Mouse (Mus musculus): ENCODE measurements around the gene Fam71e1.

Fam71e1 gene

GRCm38 (mm10) chr7:44501563-44502115 lies 5.3 kb downstream of the Fam71e1 start:
- peak; percentile 80 to 84 for DNase-seq

- DNase-seq, result no peak
Observed at GRCm38 (mm10) chr7:44507491-44507890, 11.1 kb downstream of the Fam71e1 start.

GRCm38 (mm10) chr7:44519240-44519913 lies 23.0 kb downstream of the Fam71e1 start:
- DNase-seq, result no peak

- no peak for DNase-seq
Observed at GRCm38 (mm10) chr7:44520990-44521389, 24.6 kb downstream of the Fam71e1 start.

GRCm38 (mm10) chr7:44521710-44522109 lies 25.3 kb downstream of the Fam71e1 start:
- DNase-seq, result peak; percentile 71

- no peak for DNase-seq
Observed at GRCm38 (mm10) chr7:44523056-44523455, 26.7 kb downstream of the Fam71e1 start.

- no peak for DNase-seq
Observed at GRCm38 (mm10) chr7:44524502-44524901, 28.1 kb downstream of the Fam71e1 start, which contains the start of gene Mybpc2. Gene Mybpc2, minus strand, starts transcription at chr7:44524656.

- DNase-seq, result peak; percentile 66 to 77
Observed at GRCm38 (mm10) chr7:44525126-44525832, 28.9 kb downstream of the Fam71e1 start.

GRCm38 (mm10) chr7:44526414-44527154 lies 30.2 kb downstream of the Fam71e1 start:
- DNase-seq, result no peak

GRCm38 (mm10) chr7:44527483-44528398 lies 31.4 kb downstream of the Fam71e1 start:
- peak; percentile 77 to 81 for DNase-seq

GRCm38 (mm10) chr7:44529518-44529917 lies 33.1 kb downstream of the Fam71e1 start:
- no peak for DNase-seq

- no peak for DNase-seq
Observed at GRCm38 (mm10) chr7:44530507-44530906, 34.1 kb downstream of the Fam71e1 start.

GRCm38 (mm10) chr7:44531207-44531606 lies 34.8 kb downstream of the Fam71e1 start:
- DNase-seq, result no peak

GRCm38 (mm10) chr7:44531946-44532732 lies 35.8 kb downstream of the Fam71e1 start, which contains the start of gene Spib:
Gene Spib, minus strand, starts transcription at chr7:44532071.
- no peak for DNase-seq

- DNase-seq, result no peak
Observed at GRCm38 (mm10) chr7:44532918-44533745, 36.8 kb downstream of the Fam71e1 start.

- no peak for DNase-seq
Observed at GRCm38 (mm10) chr7:44533746-44534045, 37.3 kb downstream of the Fam71e1 start.

- DNase-seq, result no peak
Observed at GRCm38 (mm10) chr7:44534242-44534641, 37.9 kb downstream of the Fam71e1 start.

GRCm38 (mm10) chr7:44534656-44535441 lies 38.5 kb downstream of the Fam71e1 start:
- DNase-seq, result no peak
